Mouse (Mus musculus): ENCODE data around the gene Appl2. TPM values are rescaled to one million over a fixed set of nuclear protein-coding genes. Genes with fewer than 3 reads are reported as not detected.

Gene Appl2
- total RNA-seq, 2 experiments from 2014 or later = 78.0 to 81.1 TPM

DNA sequence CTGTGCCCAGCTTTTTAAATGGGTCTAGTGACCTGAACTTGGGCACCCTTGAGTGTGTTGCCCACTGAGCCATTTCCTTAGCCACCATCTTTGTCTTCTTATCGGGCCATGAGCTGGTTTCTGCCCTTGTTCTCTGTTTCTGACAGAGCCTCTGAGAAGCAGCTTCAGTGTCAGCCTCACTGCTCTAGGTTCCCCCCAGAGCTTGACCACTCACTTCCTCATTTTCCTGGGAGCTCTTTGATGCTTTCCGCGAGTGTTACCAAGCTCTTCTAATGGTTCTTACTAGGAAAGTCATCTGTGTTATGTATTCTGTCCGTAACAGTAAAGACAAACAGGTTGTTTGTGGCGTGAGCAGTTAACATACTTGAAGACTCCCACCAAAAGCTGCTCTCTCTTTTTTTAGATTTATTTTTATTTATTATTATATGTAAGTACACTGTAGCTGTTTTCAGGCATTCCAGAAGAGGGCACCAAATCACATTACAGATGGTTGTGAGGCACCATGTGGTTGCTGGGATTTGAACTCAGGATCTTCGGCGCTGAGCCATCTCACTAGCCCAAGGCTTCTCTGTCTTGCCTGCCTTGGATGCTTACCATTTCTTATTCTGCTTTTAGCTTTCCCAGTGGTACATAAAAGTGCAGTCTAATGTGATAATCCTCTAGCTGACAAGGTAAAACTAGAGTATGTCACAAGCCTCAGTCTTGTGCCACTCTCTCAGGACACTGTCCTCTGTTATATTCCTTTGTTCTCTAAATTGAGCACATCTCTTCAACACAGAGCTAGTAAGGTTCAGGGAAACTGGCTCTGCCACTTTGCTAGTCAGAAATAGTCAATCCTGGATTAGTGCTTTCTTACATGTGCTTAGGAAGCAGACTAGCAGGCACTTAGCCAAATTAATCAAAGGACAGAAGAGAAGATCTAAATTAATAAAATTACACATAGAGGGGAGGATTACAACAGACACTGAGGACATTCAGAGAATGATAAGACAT lies 82.8 kb downstream of the Appl2 start:
- no peak for DNase-seq

DNA sequence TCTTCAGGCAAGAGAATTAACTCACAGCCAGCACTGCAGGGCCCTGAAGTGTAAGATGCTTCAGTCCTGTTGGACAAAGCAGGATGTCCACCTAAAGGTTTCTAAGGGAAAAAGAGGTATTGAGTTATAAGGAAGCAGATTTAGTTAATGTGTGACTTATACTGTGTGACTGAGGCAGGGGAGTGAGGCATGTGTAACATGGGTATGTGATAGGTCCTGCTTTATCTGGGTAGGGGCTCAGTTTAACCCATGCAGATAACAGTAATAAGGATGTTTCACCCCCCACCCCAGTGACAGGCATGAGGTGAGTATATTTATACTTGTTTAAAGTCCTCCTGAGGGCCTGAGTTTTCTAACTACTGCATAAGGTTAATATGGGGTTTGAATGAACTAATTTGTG lies 85.5 kb downstream of the Appl2 start:
- DNase-seq = no peak

Other genes starting within 250 kb of the Appl2 start
- 1 to 10 TPM; 3.2 TPM for gene Aldh1l2, start 114.6 kb downstream of the Appl2 start, total RNA-seq (2021)
- gene Washc4, start 105.0 kb downstream of the Appl2 start, total RNA-seq (2021) = 10 to 100 TPM; 31.2 to 33.1 TPM
- 10 to 100 TPM; 18.5 to 21.6 TPM for gene 1500009L16Rik, start 74.1 kb upstream of the Appl2 start, total RNA-seq (2021)